Mouse (Mus musculus): ENCODE data around the gene Lonp2. TPM values are rescaled to one million over a fixed set of nuclear protein-coding genes. Genes with fewer than 3 reads are reported as not detected.

Lonp2 gene
- polyA plus RNA-seq, 1 experiment from 2014 or later = 83.4 TPM

GRCm38 (mm10) chr8:86586642-86587041 lies 37.2 kb upstream of the Lonp2 start:
- H3K4me1 ChIP-seq (replicated peaks; ENCODE audit: control insufficient read depth, insufficient read depth, low read length) = no peaks in the 10 kb centered on the region
- DNase-seq (ENCODE audit: low spot score) = no peak
- 53% methylated on average over 6 of the region's 6 CpGs for WGBS

GRCm38 (mm10) chr8:86588338-86588737 lies 35.5 kb upstream of the Lonp2 start:
- 95% methylated on average over 5 of the region's 5 CpGs for WGBS
- no peak overlapping the region for H3K27ac ChIP-seq
- H3K27me3 ChIP-seq (ENCODE audit: control insufficient read depth, insufficient read depth, low read length) = no peaks in the 10 kb centered on the region
- no peaks in the 10 kb centered on the region for H3K9me3 ChIP-seq (ENCODE audit: control insufficient read depth, low read length)
- DNase-seq (ENCODE audit: low spot score) = no peak
- H3K36me3 ChIP-seq (replicated peaks; ENCODE audit: control insufficient read depth, insufficient read depth) = no peaks in the 10 kb centered on the region
- no peaks in the 10 kb centered on the region for H3K4me1 ChIP-seq (replicated peaks; ENCODE audit: control insufficient read depth, insufficient read depth, low read length)
- no peak overlapping the region for H3K4me2 ChIP-seq (replicated peaks)
- no peak overlapping the region for H3K9ac ChIP-seq
- H3K4me3 ChIP-seq (replicated peaks; ENCODE audit: low read length) = no peak overlapping the region
- no peak for ATAC-seq (ENCODE audit: low FRiP score)

More at GRCm38 (mm10) chr8:86586642-86587041, 37.2 kb upstream of the Lonp2 start:
- Histone ChIP-seq H3K9me3 (ENCODE audit: control insufficient read depth, low read length) (no peaks in the 10 kb centered on the region), H3K36me3 (replicated peaks; ENCODE audit: control insufficient read depth, insufficient read depth) (no peaks in the 10 kb centered on the region), H3K4me3 (replicated peaks; ENCODE audit: low read length) (no peak overlapping the region), H3K27ac (no peak overlapping the region), H3K9ac (no peak overlapping the region), H3K27me3 (ENCODE audit: control insufficient read depth, insufficient read depth, low read length) (no peaks in the 10 kb centered on the region), H3K4me2 (replicated peaks) (no peak overlapping the region)
- ATAC-seq (ENCODE audit: low FRiP score) = no peak

DNA sequence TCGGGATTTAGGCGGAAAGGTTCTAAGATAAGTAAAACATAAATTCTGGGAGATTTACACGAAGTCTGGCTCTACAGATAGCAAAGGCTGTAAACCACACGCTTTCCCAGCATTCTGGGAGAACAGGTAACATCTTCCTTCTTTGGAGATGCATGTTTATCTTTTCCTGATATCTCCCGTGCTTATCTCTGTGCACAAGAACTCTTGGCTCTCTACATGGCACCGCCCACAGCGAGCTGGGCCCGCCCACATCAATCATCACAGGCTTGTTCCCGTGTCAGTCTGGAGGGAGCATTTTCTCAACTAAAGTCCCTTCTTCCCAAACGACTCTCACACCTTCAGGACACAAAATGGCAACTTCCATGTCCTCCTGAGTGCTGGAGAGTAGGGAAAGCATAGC lies 30.7 kb upstream of the Lonp2 start:
- Histone ChIP-seq H3K36me3 (replicated peaks; ENCODE audit: control insufficient read depth, insufficient read depth) (no peaks in the 10 kb centered on the region), H3K9ac (no peak overlapping the region), H3K4me1 (replicated peaks; ENCODE audit: control insufficient read depth, insufficient read depth, low read length) (no peaks in the 10 kb centered on the region), H3K4me3 (replicated peaks; ENCODE audit: low read length) (no peak overlapping the region), H3K9me3 (ENCODE audit: control insufficient read depth, low read length) (no peaks in the 10 kb centered on the region), H3K4me2 (replicated peaks) (no peak overlapping the region), H3K27me3 (ENCODE audit: control insufficient read depth, insufficient read depth, low read length) (no peaks in the 10 kb centered on the region), H3K27ac (no peak overlapping the region)
- ATAC-seq (ENCODE audit: low FRiP score) (no peak), DNase-seq (ENCODE audit: low spot score) (no peak)
- WGBS = 72% methylated on average over 10 of the region's 10 CpGs

DNA sequence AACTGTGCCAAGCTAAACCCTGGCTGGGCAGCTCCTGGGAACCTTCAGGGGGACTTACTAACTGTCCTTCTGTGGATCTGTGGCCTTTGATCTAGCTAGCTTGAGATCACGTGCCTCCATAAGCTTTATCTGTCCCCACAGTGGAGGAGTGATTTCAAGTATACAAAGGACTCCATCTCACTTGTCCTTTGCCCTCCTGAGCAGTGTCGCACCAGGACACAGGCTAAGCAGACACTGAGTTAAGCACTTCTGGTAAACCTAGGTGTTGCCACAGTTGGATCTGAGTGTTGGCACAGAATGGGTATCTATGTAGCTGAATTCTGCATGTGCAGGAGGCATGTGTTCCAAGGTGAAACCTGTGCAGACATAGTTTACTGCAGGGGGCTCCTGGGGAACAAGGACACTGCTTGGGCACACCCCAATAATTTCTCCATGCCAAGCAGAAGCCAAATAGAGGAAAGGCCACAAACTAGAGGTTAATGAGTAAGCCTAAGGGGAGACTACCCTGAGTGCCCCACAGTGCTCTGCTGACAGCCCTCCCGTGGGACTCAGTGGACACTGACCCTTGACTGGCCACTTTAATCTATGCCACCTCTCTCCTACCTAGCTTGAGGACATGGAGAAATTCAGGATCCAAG lies 29.6 kb upstream of the Lonp2 start:
- 78% methylated on average over 3 of the region's 3 CpGs for WGBS
- Histone ChIP-seq H3K27ac (no peak overlapping the region), H3K4me2 (replicated peaks) (no peak overlapping the region), H3K4me3 (replicated peaks; ENCODE audit: low read length) (no peak overlapping the region), H3K9ac (no peak overlapping the region), H3K9me3 (ENCODE audit: control insufficient read depth, low read length) (no peaks in the 10 kb centered on the region), H3K4me1 (replicated peaks; ENCODE audit: control insufficient read depth, insufficient read depth, low read length) (no peaks in the 10 kb centered on the region), H3K27me3 (ENCODE audit: control insufficient read depth, insufficient read depth, low read length) (no peaks in the 10 kb centered on the region), H3K36me3 (replicated peaks; ENCODE audit: control insufficient read depth, insufficient read depth) (no peaks in the 10 kb centered on the region)
- ATAC-seq (ENCODE audit: low FRiP score) (no peak), DNase-seq (ENCODE audit: low spot score) (no peak)

DNA sequence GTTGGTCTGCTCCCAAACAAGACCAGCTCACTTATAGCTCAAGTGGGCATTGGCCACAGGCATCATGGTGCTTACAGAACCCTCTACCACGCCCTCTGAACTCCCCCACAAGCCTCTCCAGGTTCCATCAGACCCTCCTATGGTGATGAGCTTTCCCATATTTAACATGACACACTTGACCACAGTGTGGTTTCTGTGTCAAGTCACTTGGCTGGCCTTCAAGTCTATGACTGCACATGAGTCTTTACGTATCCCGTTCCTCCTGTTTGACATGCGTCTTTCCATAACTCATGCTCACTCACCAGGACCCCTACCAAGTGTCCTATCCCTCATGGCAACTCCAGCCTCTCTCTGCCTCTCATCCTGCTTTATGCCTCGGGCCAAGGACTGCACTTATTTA lies 28.2 kb upstream of the Lonp2 start:
- H3K36me3 ChIP-seq (replicated peaks; ENCODE audit: control insufficient read depth, insufficient read depth) = no peaks in the 10 kb centered on the region
- H3K4me2 ChIP-seq (replicated peaks) = no peak overlapping the region
- H3K9me3 ChIP-seq (ENCODE audit: control insufficient read depth, low read length) = no peaks in the 10 kb centered on the region
- no peak for ATAC-seq (ENCODE audit: low FRiP score)
- no peak overlapping the region for H3K4me3 ChIP-seq (replicated peaks; ENCODE audit: low read length)
- no peaks in the 10 kb centered on the region for H3K4me1 ChIP-seq (replicated peaks; ENCODE audit: control insufficient read depth, insufficient read depth, low read length)
- H3K27me3 ChIP-seq (ENCODE audit: control insufficient read depth, insufficient read depth, low read length) = no peaks in the 10 kb centered on the region
- H3K9ac ChIP-seq = no peak overlapping the region
- DNase-seq (ENCODE audit: low spot score) = no peak
- H3K27ac ChIP-seq = no peak overlapping the region
- WGBS = 79% methylated on average over 5 of the region's 5 CpGs

GRCm38 (mm10) chr8:86597681-86598080 lies 26.2 kb upstream of the Lonp2 start:
- no peaks in the 10 kb centered on the region for H3K27me3 ChIP-seq (ENCODE audit: control insufficient read depth, insufficient read depth, low read length)
- no peaks in the 10 kb centered on the region for H3K4me1 ChIP-seq (replicated peaks; ENCODE audit: control insufficient read depth, insufficient read depth, low read length)

GRCm38 (mm10) chr8:86599299-86599698 lies 24.5 kb upstream of the Lonp2 start:
- WGBS = 92% methylated on average over 6 of the region's 6 CpGs
- H3K4me3 ChIP-seq (replicated peaks; ENCODE audit: low read length) = no peak overlapping the region
- H3K9ac ChIP-seq = no peak overlapping the region
- H3K4me1 ChIP-seq (replicated peaks; ENCODE audit: control insufficient read depth, insufficient read depth, low read length) = no peaks in the 10 kb centered on the region
- H3K4me2 ChIP-seq (replicated peaks) = no peak overlapping the region
- H3K9me3 ChIP-seq (ENCODE audit: control insufficient read depth, low read length) = no peaks in the 10 kb centered on the region
- H3K27ac ChIP-seq = no peak overlapping the region
- H3K36me3 ChIP-seq (replicated peaks; ENCODE audit: control insufficient read depth, insufficient read depth) = no peaks in the 10 kb centered on the region
- DNase-seq (ENCODE audit: low spot score) = no peak
- ATAC-seq (ENCODE audit: low FRiP score) = no peak
- no peaks in the 10 kb centered on the region for H3K27me3 ChIP-seq (ENCODE audit: control insufficient read depth, insufficient read depth, low read length)

More at GRCm38 (mm10) chr8:86597681-86598080, 26.2 kb upstream of the Lonp2 start:
- H3K36me3 ChIP-seq (replicated peaks; ENCODE audit: control insufficient read depth, insufficient read depth) = no peaks in the 10 kb centered on the region
- no peak overlapping the region for H3K9ac ChIP-seq
- no peak for ATAC-seq (ENCODE audit: low FRiP score)
- DNase-seq (ENCODE audit: low spot score) = no peak
- WGBS = 93% methylated on average over 7 of the region's 7 CpGs
- H3K4me3 ChIP-seq (replicated peaks; ENCODE audit: low read length) = no peak overlapping the region
- no peaks in the 10 kb centered on the region for H3K9me3 ChIP-seq (ENCODE audit: control insufficient read depth, low read length)
- H3K27ac ChIP-seq = no peak overlapping the region
- no peak overlapping the region for H3K4me2 ChIP-seq (replicated peaks)

DNA sequence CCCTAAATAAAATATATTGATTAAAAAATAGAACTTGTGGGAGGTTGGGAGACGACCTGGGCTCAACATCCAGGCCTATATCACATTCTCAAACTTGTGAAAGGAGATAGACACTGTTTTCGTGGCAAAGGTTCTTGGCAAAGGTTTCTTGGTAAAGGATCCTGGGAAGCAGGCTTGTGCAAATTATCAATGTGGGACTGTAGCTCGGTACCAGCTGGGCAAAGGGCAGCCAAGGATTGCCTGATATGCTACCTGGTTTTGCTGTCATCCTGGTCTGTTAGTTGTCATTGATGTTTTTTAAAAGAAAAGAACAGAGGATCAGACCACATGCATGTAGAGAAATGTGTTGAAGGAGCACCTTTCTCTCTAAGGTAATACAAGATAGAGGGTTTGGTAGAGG lies 23.5 kb upstream of the Lonp2 start:
- WGBS = 87% methylated on average over 3 of the region's 3 CpGs
- ATAC-seq (ENCODE audit: low FRiP score) (no peak), DNase-seq (ENCODE audit: low spot score) (no peak)
- H3K4me3 ChIP-seq (replicated peaks; ENCODE audit: low read length) = no peak overlapping the region
- H3K27me3 ChIP-seq (ENCODE audit: control insufficient read depth, insufficient read depth, low read length) = no peaks in the 10 kb centered on the region
- H3K36me3 ChIP-seq (replicated peaks; ENCODE audit: control insufficient read depth, insufficient read depth) = no peaks in the 10 kb centered on the region
- no peak overlapping the region for H3K27ac ChIP-seq
- no peak overlapping the region for H3K9ac ChIP-seq
- no peaks in the 10 kb centered on the region for H3K4me1 ChIP-seq (replicated peaks; ENCODE audit: control insufficient read depth, insufficient read depth, low read length)
- no peaks in the 10 kb centered on the region for H3K9me3 ChIP-seq (ENCODE audit: control insufficient read depth, low read length)
- no peak overlapping the region for H3K4me2 ChIP-seq (replicated peaks)

- Histone ChIP-seq H3K4me2 (replicated peaks) (no peak overlapping the region), H3K36me3 (replicated peaks; ENCODE audit: control insufficient read depth, insufficient read depth) (no peaks in the 10 kb centered on the region), H3K4me1 (replicated peaks; ENCODE audit: control insufficient read depth, insufficient read depth, low read length) (no peaks in the 10 kb centered on the region), H3K27ac (no peak overlapping the region), H3K9ac (no peak overlapping the region), H3K9me3 (ENCODE audit: control insufficient read depth, low read length) (no peaks in the 10 kb centered on the region), H3K4me3 (replicated peaks; ENCODE audit: low read length) (no peak overlapping the region), H3K27me3 (ENCODE audit: control insufficient read depth, insufficient read depth, low read length) (no peaks in the 10 kb centered on the region)
- ATAC-seq (ENCODE audit: low FRiP score) (no peak), DNase-seq (ENCODE audit: low spot score) (no peak)
- 49% methylated on average over 2 of the region's 2 CpGs for whole genome bisulfite sequencing
These were observed 20.7 kb upstream of the Lonp2 start for GRCm38 (mm10) chr8:86603174-86603573.

DNA sequence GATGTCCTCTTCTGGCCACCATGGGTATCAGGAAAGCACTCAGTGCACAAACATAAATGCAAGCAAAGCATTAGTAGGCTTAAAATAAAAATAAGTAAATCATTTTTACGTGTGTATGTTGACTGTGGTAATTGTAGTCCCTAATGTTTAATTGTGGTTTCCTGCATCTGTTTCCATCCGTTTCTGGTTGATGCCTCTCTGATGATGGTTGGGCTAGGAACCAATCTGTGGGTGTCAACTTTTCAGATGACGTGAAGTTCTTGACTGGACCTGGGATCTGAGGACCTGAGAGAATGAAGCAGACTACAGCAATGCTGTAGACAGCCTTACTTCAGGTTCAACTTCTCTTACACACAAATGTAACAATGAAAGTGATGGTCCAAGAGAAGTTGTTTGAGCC lies 19.2 kb upstream of the Lonp2 start:
- H3K27me3 ChIP-seq (ENCODE audit: control insufficient read depth, insufficient read depth, low read length) = no peaks in the 10 kb centered on the region
- H3K36me3 ChIP-seq (replicated peaks; ENCODE audit: control insufficient read depth, insufficient read depth) = no peaks in the 10 kb centered on the region
- DNase-seq (ENCODE audit: low spot score) (no peak), ATAC-seq (ENCODE audit: low FRiP score) (no peak)
- H3K4me3 ChIP-seq (replicated peaks; ENCODE audit: low read length) = no peak overlapping the region
- no peak overlapping the region for H3K27ac ChIP-seq
- H3K9me3 ChIP-seq (ENCODE audit: control insufficient read depth, low read length) = no peaks in the 10 kb centered on the region
- no peak overlapping the region for H3K4me2 ChIP-seq (replicated peaks)
- H3K9ac ChIP-seq = no peak overlapping the region
- no peaks in the 10 kb centered on the region for H3K4me1 ChIP-seq (replicated peaks; ENCODE audit: control insufficient read depth, insufficient read depth, low read length)
- WGBS = 86% methylated on average over 3 of the region's 3 CpGs
